Mouse (Mus musculus): Measurements from ENCODE around the gene Gm21897.

DNA sequence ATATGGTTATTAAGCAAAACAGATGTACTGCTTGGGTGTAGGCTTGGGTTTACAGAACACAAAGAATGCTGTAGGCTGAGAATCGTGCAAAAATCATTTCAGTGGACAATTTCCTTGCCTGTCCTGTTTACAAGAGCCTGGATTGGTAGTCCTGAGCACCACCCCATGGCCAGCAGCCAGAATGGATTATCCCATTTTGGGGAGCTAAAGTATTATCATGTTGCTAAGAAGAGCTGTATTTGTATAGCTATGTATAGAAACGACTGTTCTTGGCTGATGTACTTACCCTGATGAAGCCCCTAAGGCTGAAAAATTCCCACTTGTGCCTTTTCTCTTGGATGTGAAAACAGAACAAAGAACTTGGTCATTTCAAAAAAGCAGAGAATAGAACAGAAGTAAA, 37.6 kb downstream of the Gm21897 start:
- TF ChIP-seq CTCF (IDR thresholded peaks at IDR 0.05; ENCODE audit: control insufficient read depth, insufficient read depth, low read length) (no peak), POLR2A (IDR thresholded peaks at IDR 0.05; ENCODE audit: borderline replicate concordance, control insufficient read depth, low read depth, low read length) (no peak)
